Mouse (Mus musculus): ENCODE data around the gene Serping1.
"Not testable (repeated sequence)": the region's sequence is repeated elsewhere in the genome, so short reads cannot be mapped to it uniquely, and the experiment has no call there.

Gene Serping1

DNA sequence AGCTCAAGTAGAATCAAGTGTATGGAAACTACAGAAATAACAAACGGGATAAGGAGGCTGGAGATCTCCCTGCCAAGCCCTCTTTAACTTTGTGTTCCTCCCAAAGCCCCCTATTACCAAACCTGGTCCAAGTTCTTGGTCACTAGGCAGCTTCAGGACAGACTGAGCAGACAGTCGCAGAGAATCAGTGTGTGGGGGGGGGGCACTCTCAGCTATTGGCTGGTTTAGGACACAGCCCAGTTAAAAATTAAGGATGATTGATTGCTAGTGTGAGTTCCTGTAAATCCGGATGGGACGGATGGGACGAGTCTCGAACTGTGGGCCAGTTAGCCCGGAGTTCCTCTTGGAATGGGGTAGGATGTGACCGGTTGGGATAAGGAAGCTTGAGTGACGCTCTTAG lies at the start of gene Serping1:
Serping1 (minus strand) TSS at position 204 of the 400 bp plus-strand sequence.
- no peak for DNase-seq (ENCODE audit: low spot score in 2 of 2)

GRCm38 (mm10) chr2:84823237-84823636 lies 48.0 kb upstream of the Serping1 start:
- DNase-seq (ENCODE audit: low spot score in 2 of 2) = no peak

DNA sequence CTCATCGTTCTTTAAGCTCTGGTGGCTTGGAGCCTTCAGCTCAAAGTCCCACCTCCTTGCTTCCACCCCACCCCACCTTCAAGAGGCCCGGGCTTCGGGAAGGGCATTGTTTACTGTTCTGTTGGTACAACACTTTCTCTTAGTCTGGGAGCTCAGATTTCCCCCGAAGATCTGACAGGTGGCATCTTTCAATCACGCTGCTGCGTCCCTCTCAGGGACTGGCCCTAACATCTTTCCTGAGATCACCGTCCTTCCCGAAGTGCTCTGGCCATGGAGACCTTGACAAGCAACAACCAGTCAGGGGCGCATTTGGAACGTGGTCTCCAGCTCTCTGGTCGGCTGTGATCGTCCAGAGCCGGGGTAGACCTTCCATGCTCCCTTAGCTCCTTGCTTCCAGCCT lies 47.3 kb upstream of the Serping1 start, which contains the start of gene Smtnl1:
Smtnl1 (minus strand) TSS at position 101 of the 400 bp plus-strand sequence.
- no peak for DNase-seq (ENCODE audit: low spot score in 2 of 2)

- DNase-seq (ENCODE audit: low spot score in 2 of 2) = no peak
Measured at GRCm38 (mm10) chr2:84819861-84820260, 44.6 kb upstream of the Serping1 start.

GRCm38 (mm10) chr2:84812676-84813075 lies 37.4 kb upstream of the Serping1 start:
- no peak for DNase-seq (ENCODE audit: low spot score in 2 of 2)

DNA sequence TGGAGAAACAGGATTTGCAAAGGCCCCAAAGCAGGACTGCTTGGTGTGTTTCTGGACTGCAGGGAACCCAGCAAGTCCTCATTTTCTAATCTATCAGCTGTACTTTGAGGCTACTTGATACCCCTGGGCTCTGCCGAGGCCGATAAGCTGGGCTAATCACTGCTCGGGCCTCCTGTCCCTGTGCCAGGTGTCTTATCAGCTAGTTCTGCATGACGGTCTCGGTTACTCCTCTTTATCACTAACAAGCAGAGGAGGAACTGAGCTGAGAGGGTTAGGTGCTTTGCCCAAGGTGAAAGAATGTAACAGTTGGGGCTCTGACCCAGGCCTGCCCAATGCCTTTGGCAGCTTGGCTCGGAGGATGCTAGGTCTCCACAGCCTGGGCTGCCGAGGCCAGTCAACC lies 36.6 kb upstream of the Serping1 start:
- DNase-seq (ENCODE audit: low spot score in 2 of 2) = peak; percentile 79 to 89

DNA sequence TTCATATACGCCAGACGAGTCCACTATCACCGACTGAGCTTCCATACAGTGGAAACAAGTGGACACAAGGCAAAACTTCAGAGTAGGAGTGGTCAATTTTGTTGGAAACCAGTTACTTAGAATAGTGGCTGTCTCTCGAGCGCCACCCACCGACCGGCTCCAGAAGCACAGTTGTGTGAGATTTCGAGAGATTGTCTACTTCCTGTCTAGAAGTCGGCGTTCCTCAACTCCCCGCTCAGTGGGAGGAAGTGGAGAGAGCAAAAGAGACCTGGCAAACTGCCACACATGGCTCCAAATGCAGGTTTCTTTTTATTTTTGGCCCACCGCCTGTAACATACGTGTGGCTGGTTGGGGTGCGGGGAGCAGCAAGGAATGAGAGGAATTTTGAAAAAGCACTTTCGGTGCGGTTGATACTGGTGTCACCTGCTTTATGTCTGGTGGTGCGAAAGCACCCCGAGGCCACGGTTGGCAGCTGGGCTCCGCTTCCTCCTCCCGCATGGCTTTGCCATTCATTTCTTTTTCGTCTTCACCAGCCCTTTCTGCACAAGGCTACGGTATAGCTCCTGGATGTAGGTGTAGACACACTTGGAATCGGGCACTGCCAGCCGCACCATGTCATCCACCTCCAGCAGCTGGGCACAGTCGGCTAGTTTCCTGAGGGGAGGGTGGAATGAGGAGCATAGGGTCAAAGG lies 35.8 kb upstream of the Serping1 start:
- DNase-seq (ENCODE audit: low spot score in 2 of 2) = peak; percentile 91

DNA sequence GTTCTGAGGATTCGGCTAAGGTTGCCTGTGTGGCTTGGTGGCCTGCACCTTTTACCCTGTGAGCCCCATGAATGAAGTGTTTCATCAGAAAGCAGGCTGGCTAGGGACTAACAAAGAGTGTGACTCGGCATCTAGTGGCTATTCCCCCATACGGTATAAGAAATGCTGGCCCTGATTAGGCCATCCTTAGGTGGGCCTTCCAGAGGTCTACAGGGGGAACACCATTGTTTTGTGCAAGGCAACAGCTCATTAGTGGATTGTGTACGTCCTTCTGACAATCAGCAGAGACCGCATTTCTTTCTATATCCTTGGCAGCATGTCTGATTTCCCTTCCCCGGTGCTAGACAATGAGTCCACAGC lies 35.3 kb upstream of the Serping1 start:
- DNase-seq (ENCODE audit: low spot score in 2 of 2) = no peak

DNA sequence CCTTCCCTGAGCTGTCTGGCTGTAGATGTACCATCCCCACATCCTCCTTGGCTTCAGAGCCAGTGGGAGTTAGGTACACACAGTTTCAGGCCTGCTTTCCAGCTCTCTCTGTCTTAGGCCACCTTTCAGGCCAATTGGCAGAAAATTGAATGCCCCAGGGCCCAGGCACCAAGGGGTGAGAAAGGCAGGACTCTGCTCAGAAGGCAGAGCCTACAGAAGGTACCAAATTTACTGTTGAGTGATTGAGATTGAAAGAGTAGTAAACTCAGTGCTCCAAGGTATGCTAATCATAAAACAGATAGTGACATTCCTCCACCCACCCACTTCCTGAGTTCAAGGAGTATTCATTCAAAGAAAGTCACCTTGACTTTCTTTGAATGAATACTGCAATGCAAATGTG lies 34.1 kb upstream of the Serping1 start:
- DNase-seq (ENCODE audit: low spot score in 2 of 2) = no peak

DNA sequence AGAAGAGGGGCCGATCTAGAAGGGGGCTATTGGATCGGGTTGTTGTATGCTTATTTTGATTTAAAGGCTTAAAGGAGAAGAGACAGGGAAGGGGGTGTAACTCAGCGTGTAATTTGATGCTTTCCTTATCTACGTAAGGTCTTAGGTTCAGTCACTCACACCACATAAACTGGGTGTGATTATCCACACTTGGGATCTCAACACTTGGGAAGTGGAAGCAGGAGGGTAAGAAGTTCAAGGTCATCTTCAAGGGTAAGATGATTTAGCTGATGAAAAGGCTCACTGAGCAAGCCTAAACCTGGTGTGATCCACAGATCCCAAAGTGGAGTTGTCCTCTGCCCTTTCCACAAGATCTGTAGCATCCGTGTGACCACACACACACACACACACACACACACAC lies 31.3 kb upstream of the Serping1 start:
- DNase-seq (ENCODE audit: low spot score in 2 of 2) = no peak

DNA sequence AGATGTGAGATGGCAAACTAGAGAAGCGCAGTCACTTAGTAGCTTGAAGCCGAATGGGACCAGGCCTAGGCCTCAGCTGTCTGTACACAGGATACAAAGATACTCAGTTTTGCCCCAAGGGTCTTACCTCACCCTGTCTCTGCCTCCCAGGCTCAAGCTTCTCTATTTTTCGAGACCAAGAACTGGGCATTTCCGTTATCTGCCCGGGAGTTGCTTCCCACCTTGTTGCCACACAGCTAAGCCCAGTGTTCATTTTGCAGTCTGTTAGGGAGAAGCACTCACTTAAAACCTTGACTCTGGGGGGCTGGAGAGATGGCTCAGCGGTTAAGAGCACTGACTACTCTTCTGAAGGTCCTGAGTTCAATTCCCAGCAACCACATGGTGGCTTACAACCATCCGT lies 28.7 kb upstream of the Serping1 start:
- no peak for DNase-seq (ENCODE audit: low spot score in 2 of 2)

DNA sequence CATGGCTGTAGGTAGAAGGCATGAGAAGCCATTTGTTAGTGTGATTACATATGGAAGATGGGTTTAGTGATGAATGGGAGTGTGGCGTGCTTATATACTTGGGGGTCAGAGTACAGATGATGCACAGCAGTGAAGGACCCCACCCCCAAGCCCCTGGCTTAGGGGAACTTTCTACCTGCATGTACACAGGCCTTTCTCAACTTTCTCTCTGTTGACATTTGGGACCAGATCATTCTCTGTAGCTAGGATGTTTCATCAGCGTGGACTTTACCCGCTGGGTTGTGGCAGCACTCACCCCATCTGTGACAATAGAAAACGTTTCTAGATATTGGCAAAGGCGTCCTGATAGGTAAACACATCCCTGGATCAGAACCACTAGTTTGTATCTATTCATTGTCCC lies 26.0 kb upstream of the Serping1 start:
- DNase-seq (ENCODE audit: low spot score in 2 of 2) = not testable (repeated sequence)

GRCm38 (mm10) chr2:84800304-84800703 lies 25.1 kb upstream of the Serping1 start:
- no peak for DNase-seq (ENCODE audit: low spot score in 2 of 2)

GRCm38 (mm10) chr2:84799041-84799561 lies 23.9 kb upstream of the Serping1 start:
- peak; percentile 69 to 83 for DNase-seq (ENCODE audit: low spot score in 2 of 2)

- DNase-seq (ENCODE audit: low spot score in 2 of 2) = peak; percentile 85 to 94
Measured at GRCm38 (mm10) chr2:84798493-84798921, 23.3 kb upstream of the Serping1 start, which contains the start of gene Ube2l6. TSS of gene Ube2l6 (plus strand) at chr2:84798828.

DNA sequence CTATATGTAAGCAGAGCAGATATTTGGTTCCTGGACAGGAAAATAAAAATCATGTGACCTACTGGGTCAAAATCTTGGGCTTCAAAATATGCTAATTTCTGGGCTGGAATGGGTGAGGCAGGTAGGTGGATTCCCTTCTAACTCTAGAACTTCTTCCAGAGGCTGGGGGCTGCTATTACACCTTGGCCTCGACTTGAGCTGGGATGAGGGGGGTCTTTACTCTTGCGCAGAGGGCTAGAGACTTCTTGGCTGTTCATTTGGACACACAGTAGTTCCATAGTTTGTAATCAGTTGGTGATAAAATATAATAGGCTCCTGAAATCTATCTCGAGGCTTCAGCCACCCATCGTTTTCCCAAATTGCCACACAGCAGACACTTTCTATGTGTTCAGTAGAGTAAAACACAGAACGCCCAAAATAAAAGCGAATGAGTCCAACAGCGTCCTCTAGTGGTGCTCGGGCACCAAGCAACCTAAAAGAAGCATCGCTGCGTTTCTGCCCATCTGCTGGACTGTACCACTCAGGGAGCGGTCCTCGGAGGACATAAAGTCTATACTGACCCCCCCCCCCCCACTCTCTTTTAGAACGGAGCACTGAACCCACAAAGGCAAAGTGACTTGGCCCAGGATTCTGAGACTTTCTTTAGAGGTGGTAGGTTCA lies 22.7 kb upstream of the Serping1 start:
- peak; percentile 76 to 88 for DNase-seq (ENCODE audit: low spot score in 2 of 2)

DNA sequence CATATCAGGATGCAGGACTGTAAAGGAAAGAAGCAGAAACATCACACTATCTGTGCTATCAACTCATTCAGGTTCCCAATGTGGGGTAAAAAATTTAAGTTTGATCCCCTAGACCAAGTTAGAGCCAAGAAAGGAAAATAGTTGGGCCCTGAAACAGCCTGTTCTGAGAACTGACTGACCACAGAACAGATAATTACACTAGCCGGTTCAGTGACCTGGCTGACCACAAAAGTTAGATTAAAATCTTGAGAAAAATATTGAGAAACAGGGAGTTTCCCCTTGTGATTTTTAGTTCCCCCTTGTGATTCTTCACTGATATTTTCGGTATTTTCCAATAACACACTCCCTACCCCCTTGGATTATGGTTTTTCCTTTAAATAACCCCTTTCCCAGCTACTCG lies 18.6 kb upstream of the Serping1 start:
- DNase-seq (ENCODE audit: low spot score in 2 of 2) = no peak

DNA sequence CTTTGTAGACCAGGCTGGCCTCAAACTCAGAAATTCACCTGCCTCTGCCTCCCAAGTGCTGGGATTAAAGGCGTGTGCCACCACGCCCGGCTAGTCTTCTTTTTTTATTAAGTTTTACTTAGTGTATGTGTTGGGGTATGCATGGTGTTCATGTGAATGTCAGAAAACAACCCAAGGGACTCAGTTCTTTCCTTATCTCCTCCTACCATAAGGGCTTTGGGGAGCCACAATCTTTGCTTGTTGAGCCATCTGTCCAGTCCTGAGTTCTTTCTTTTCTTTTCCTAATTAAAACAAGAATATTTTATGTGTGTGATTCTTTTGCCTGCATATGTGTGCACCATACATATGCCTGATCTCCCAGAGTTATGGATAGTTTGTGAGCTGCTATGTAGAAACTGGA lies 17.9 kb upstream of the Serping1 start:
- no peak for DNase-seq (ENCODE audit: low spot score in 2 of 2)

DNA sequence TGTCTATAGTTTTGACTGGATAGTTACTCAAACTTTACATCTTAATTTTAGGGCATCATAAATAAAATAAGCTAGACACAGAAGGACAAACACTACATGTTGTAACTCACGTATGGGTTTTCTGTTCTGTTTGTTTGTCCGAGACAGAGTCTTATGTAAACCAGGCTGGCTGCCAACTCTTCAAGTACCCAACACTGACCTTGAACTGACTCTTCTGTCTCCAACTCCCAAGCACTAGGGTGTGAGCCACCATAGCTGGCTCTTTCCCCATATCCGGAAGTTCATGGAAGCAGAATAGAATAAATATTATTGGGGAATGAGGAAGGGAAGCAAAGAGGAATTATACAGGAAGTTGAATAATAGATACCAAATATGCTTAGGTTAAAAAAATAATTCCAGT lies 17.3 kb upstream of the Serping1 start:
- DNase-seq (ENCODE audit: low spot score in 2 of 2) = no peak

DNA sequence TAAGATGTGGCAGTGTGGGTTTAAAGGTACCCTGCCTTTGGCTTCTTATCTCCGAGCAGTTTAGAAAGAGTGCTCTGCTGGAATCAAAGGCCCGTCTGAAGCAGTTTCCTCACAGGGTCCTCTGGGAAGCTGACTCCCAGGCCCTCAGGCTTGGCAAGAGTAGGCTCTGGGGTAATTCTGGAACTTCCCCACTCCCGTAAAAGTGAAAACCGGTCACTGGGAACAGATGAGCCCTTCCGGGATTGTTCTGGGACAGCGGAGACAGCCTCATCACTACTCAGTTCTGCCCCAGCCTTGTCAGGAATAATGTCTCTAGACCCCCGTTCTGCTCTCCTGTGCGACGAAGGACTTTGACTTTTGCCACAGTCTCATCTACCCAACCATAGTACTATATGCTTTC lies 15.2 kb upstream of the Serping1 start:
- no peak for DNase-seq (ENCODE audit: low spot score in 2 of 2)

DNA sequence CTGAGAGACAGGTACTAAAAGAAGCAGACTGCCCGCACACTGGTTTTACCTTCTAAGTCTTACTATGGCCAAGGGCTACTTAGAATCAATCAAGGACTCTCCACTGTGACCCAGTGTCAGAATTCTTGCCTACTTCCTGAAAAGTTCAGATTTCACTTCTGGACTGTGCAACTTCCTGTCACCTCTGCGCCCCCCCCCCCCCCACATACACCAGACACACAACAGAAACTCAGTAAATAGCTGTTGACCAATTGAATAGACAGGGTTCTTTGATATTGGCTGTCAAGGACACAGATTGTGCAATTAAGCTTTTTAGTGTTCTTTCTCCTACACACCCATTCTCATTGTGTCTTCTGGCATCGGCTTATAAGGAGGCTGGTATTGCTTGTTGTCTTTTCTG lies 13.1 kb upstream of the Serping1 start:
- no peak for DNase-seq (ENCODE audit: low spot score in 2 of 2)

DNA sequence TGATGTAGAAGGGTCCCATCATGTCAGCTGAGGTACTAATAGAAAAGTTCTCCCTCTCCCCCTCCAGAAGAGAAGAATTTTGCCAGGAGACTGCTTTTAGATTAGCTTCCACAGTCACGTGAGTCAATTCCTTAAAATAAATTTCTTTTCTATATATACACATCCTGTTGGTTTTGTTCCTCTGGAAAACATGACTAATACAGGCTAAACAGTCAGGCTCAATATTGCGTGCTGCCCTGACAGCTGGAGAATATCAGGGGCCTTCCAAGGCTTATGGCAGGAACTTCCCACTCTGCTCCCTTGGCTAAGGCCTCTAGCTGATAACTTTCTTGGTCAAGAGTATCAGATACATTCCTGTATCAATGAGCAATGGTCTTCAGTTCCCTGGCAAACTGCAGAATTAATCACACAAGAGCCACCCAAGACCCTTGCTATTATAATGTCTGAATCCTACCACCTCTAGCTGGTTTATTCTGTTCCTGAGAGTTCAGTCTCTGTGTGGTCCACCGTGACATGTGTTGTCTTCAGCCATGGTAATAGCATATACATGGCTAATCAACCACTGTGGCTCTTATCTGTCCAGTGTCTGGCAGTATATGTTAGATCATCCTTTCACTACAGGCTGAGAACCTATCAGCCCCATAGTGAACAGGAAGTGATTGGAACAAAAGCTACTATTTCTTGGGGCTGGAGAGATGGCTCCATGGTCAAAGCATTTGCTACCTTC lies 8.8 kb upstream of the Serping1 start:
- no peak for DNase-seq (ENCODE audit: low spot score in 2 of 2)

DNA sequence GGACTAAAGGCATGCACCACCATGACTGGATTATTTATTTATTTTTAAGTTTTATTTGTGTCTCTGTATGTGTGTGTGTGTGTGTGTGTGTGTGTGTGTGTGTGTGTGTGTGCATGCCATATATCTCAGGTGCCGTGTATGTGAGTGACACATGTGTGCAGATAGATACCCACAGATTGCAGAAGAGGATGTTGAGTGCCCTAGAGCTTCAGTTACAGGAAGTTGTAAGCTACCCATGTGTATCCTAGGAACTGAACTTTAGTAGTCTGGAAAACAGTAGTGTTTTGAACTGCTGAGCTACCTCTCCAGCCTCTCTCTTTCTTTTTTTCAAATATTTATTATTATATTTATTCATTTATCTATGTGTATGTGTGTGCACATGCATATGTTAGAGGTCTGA lies 8.1 kb upstream of the Serping1 start:
- no peak for DNase-seq (ENCODE audit: low spot score in 2 of 2)
